Mouse (Mus musculus) intestine, embryonic 15.5 days (tissue): ENCODE measurements around the gene Adgrf3. TPM values are rescaled to one million over a fixed set of nuclear protein-coding genes. Genes with fewer than 3 reads are reported as not detected.
"Not testable (repeated sequence)": the region's sequence is repeated elsewhere in the genome, so short reads cannot be mapped to it uniquely, and the experiment has no call there.

ENCODE experiments used
- ATAC-seq: fragments of 200-750 bp; cut with Nextera tagmentation; 2 replicates; pipeline ENCODE4 v1.8.0; 2017; ENCODE audit warnings: moderate TSS enrichment, moderate library complexity
- H3K27ac ChIP-seq: fragments of 300-500 bp; sonication (generic); 2 replicates; pipeline ENCODE4 v1.5.1; 2015; ENCODE audit warnings: mild to moderate bottlenecking, inconsistent platforms
- H3K27me3 ChIP-seq: fragments of 300-500 bp; sonication (generic); replicated peaks from 2 replicates; pipeline ENCODE4 v1.6.1; 2015; ENCODE audit warnings: inconsistent platforms
- H3K36me3 ChIP-seq: fragments of 300-500 bp; sonication (generic); 2 replicates; pipeline ENCODE4 v1.6.1; 2015; ENCODE audit warnings: inconsistent platforms
- H3K4me1 ChIP-seq: fragments of 300-500 bp; sonication (generic); replicated peaks from 2 replicates; pipeline ENCODE4 v1.6.1; 2015; ENCODE audit warnings: inconsistent platforms
- H3K4me2 ChIP-seq: fragments of 300-500 bp; sonication (generic); replicated peaks from 2 replicates; pipeline ENCODE4 v1.6.1; 2015; ENCODE audit warnings: mild to moderate bottlenecking, inconsistent platforms
- H3K4me3 ChIP-seq: fragments of 300-500 bp; sonication (generic); replicated peaks from 2 replicates; pipeline ENCODE4 v1.5.1; 2015; ENCODE audit warnings: inconsistent platforms
- H3K9ac ChIP-seq: fragments of 300-500 bp; sonication (generic); 2 replicates; pipeline ENCODE4 v1.6.1; 2015; ENCODE audit warnings: inconsistent platforms
- H3K9me3 ChIP-seq: fragments of 300-500 bp; sonication (generic); 2 replicates; pipeline ENCODE4 v1.6.1; 2016; ENCODE audit warnings: inconsistent platforms
- WGBS: fragments of 180-500 bp; shearing (Covaris S2); methylation state at CpG from one replicate; pipeline ENCODE4 v1.1.7; 2015; 5-methylcytosine and 5-hydroxymethylcytosine counted together
- polyA plus RNA-seq: library from polyadenylated mRNA; unstranded; fragments of >200 nt; fragmentation: Nextera tagmentation; extraction: Ambion mirVana; gene quantifications from 2 replicates; pipeline ENCODE4 v1.2.1, GENCODE M21; 2015

Gene Adgrf3
- polyA plus RNA-seq, 1 experiment from 2014 or later = 0.38 TPM

- no peak overlapping the region for H3K9ac ChIP-seq
These were observed 25.4 kb upstream of the Adgrf3 start for GRCm38 (mm10) chr5:30230901-30231300.

GRCm38 (mm10) chr5:30222681-30223080, 17.2 kb upstream of the Adgrf3 start:
- no peak overlapping the region for H3K4me3 ChIP-seq

More at GRCm38 (mm10) chr5:30230901-30231300, 25.4 kb upstream of the Adgrf3 start:
- Histone ChIP-seq H3K4me2 (no peak overlapping the region), H3K27me3 (no peaks in the 10 kb centered on the region), H3K9me3 (no peaks in the 10 kb centered on the region), H3K4me3 (no peak overlapping the region), H3K36me3 (no peaks in the 10 kb centered on the region), H3K27ac (no peak overlapping the region), H3K4me1 (peaks cover 10% of the 10 kb centered on the region)
- WGBS = 78% methylated on average over 4 of the region's 4 CpGs
- ATAC-seq = no peak

GRCm38 (mm10) chr5:30220666-30221065, 15.1 kb upstream of the Adgrf3 start:
- H3K4me1 ChIP-seq = no peaks in the 10 kb centered on the region
- no peak overlapping the region for H3K27ac ChIP-seq
- H3K4me2 ChIP-seq = no peak overlapping the region
- 80% methylated on average over 8 of the region's 8 CpGs for WGBS
- no peaks in the 10 kb centered on the region for H3K36me3 ChIP-seq
- no peak overlapping the region for H3K4me3 ChIP-seq
- ATAC-seq = no peak
- no peak overlapping the region for H3K9ac ChIP-seq
- H3K27me3 ChIP-seq = no peaks in the 10 kb centered on the region
- H3K9me3 ChIP-seq = no peaks in the 10 kb centered on the region

More at GRCm38 (mm10) chr5:30222681-30223080, 17.2 kb upstream of the Adgrf3 start:
- H3K9ac ChIP-seq = no peak overlapping the region
- no peak for ATAC-seq
- no peak overlapping the region for H3K4me2 ChIP-seq
- H3K4me1 ChIP-seq = no peaks in the 10 kb centered on the region
- H3K27me3 ChIP-seq = no peaks in the 10 kb centered on the region
- H3K9me3 ChIP-seq = no peaks in the 10 kb centered on the region
- H3K36me3 ChIP-seq = no peaks in the 10 kb centered on the region
- 98% methylated on average over 8 of the region's 8 CpGs for WGBS
- H3K27ac ChIP-seq = no peak overlapping the region

GRCm38 (mm10) chr5:30219715-30220114, 14.2 kb upstream of the Adgrf3 start:
- 89% methylated on average over 2 of the region's 2 CpGs for WGBS
- Histone ChIP-seq H3K4me2 (no peak overlapping the region), H3K9ac (no peak overlapping the region), H3K9me3 (no peaks in the 10 kb centered on the region), H3K27ac (no peak overlapping the region), H3K36me3 (no peaks in the 10 kb centered on the region), H3K4me1 (no peaks in the 10 kb centered on the region), H3K27me3 (no peaks in the 10 kb centered on the region), H3K4me3 (no peak overlapping the region)
- ATAC-seq = no peak

- Histone ChIP-seq H3K4me1 (no peaks in the 10 kb centered on the region), H3K4me3 (no peak overlapping the region), H3K27me3 (no peaks in the 10 kb centered on the region), H3K9ac (no peak overlapping the region), H3K4me2 (no peak overlapping the region), H3K27ac (no peak overlapping the region), H3K36me3 (no peaks in the 10 kb centered on the region), H3K9me3 (no peaks in the 10 kb centered on the region)
- 76% methylated on average over 5 of the region's 5 CpGs for WGBS
- no peak for ATAC-seq
These were observed 10.4 kb upstream of the Adgrf3 start for GRCm38 (mm10) chr5:30215970-30216369.

- Histone ChIP-seq H3K36me3 (no peaks in the 10 kb centered on the region), H3K4me2 (no peak overlapping the region), H3K9ac (no peak overlapping the region), H3K4me3 (no peak overlapping the region), H3K4me1 (no peaks in the 10 kb centered on the region), H3K27ac (no peak overlapping the region), H3K27me3 (no peaks in the 10 kb centered on the region), H3K9me3 (no peaks in the 10 kb centered on the region)
- ATAC-seq = no peak
- WGBS = 12% methylated on average over 4 of the region's 4 CpGs
These were observed 9.4 kb upstream of the Adgrf3 start for GRCm38 (mm10) chr5:30214889-30215288.

GRCm38 (mm10) chr5:30210758-30211157, 5.2 kb upstream of the Adgrf3 start:
- not testable (repeated sequence) for H3K27ac ChIP-seq, ATAC-seq, H3K9me3 ChIP-seq, H3K36me3 ChIP-seq, H3K4me3 ChIP-seq, H3K27me3 ChIP-seq, H3K4me1 ChIP-seq, H3K9ac ChIP-seq, H3K4me2 ChIP-seq
- 88% methylated on average over 5 of the region's 5 CpGs for WGBS

- Histone ChIP-seq H3K4me1 (0 out of 2 replicates have a peak, but pooled peaks cover 5% of the 10 kb centered on the region), H3K4me2 (no peak overlapping the region), H3K9me3 (no peaks in the 10 kb centered on the region), H3K27ac (no peak overlapping the region), H3K9ac (no peak overlapping the region), H3K4me3 (no peak overlapping the region), H3K36me3 (no peaks in the 10 kb centered on the region), H3K27me3 (no peaks in the 10 kb centered on the region)
- ATAC-seq = no peak
- 74% methylated on average over 6 of the region's 6 CpGs for WGBS
These were observed 1.8 kb upstream of the Adgrf3 start for GRCm38 (mm10) chr5:30207276-30207675.

GRCm38 (mm10) chr5:30205034-30205433, 488 bp downstream of the Adgrf3 start:
- no peaks in the 10 kb centered on the region for H3K36me3 ChIP-seq
- no peaks in the 10 kb centered on the region for H3K9me3 ChIP-seq
- no peak overlapping the region for H3K4me3 ChIP-seq
- no peaks in the 10 kb centered on the region for H3K27me3 ChIP-seq
- no peak overlapping the region for H3K4me2 ChIP-seq
- ATAC-seq = no peak
- 64% methylated on average over 3 of the region's 3 CpGs for WGBS
- no peak overlapping the region for H3K9ac ChIP-seq
- H3K27ac ChIP-seq = no peak overlapping the region
- 0 out of 2 replicates have a peak, but pooled peaks cover 5% of the 10 kb centered on the region for H3K4me1 ChIP-seq

- Histone ChIP-seq H3K4me2 (no peak overlapping the region), H3K4me1 (0 out of 2 replicates have a peak, but pooled peaks cover 5% of the 10 kb centered on the region), H3K27ac (no peak overlapping the region), H3K9ac (no peak overlapping the region), H3K4me3 (no peak overlapping the region), H3K36me3 (no peaks in the 10 kb centered on the region), H3K27me3 (no peaks in the 10 kb centered on the region), H3K9me3 (no peaks in the 10 kb centered on the region)
- 55% methylated on average over 1 of the region's 1 CpGs for WGBS
- no peak for ATAC-seq
These were observed 1.1 kb downstream of the Adgrf3 start for GRCm38 (mm10) chr5:30204441-30204840.

- Histone ChIP-seq H3K4me1 (peaks cover 5% of the 10 kb centered on the region; the same call in 1 of the 2 replicates), H3K27ac (no peak overlapping the region), H3K36me3 (no peaks in the 10 kb centered on the region), H3K4me3 (no peak overlapping the region), H3K27me3 (no peaks in the 10 kb centered on the region), H3K4me2 (no peak overlapping the region), H3K9me3 (no peaks in the 10 kb centered on the region), H3K9ac (no peak overlapping the region)
- WGBS = 81% methylated on average over 10 of the region's 10 CpGs
- no peak for ATAC-seq
These were observed 2.2 kb downstream of the Adgrf3 start for GRCm38 (mm10) chr5:30203216-30203885.

- peaks cover 5% of the 10 kb centered on the region; the same call in 1 of the 2 replicates for H3K4me1 ChIP-seq
- no peak overlapping the region for H3K4me3 ChIP-seq
- H3K36me3 ChIP-seq = no peaks in the 10 kb centered on the region
- 85% methylated on average over 7 of the region's 7 CpGs for WGBS
- no peak overlapping the region for H3K27ac ChIP-seq
- H3K27me3 ChIP-seq = no peaks in the 10 kb centered on the region
- H3K9me3 ChIP-seq = no peaks in the 10 kb centered on the region
- no peak overlapping the region for H3K9ac ChIP-seq
- no peak overlapping the region for H3K4me2 ChIP-seq
- ATAC-seq = no peak
These were observed 3.3 kb downstream of the Adgrf3 start for GRCm38 (mm10) chr5:30202221-30202620.

- peak; percentile 39; the same call in 1 of the 2 replicates for ATAC-seq
- 44% methylated on average over 5 of the region's 5 CpGs for WGBS
- H3K4me3 ChIP-seq = no peak overlapping the region
- peaks cover 5% of the 10 kb centered on the region; the same call in 1 of the 2 replicates for H3K4me1 ChIP-seq
- H3K27ac ChIP-seq = no peak overlapping the region
- no peak overlapping the region for H3K4me2 ChIP-seq
- no peak overlapping the region for H3K9ac ChIP-seq
- no peaks in the 10 kb centered on the region for H3K27me3 ChIP-seq
- H3K36me3 ChIP-seq = no peaks in the 10 kb centered on the region
- H3K9me3 ChIP-seq = no peaks in the 10 kb centered on the region
These were observed 4.0 kb downstream of the Adgrf3 start for GRCm38 (mm10) chr5:30201521-30201920.
